Mouse (Mus musculus): Measurements from ENCODE around the gene Borcs6. TPM values are rescaled to one million over a fixed set of nuclear protein-coding genes. Genes with fewer than 3 reads are reported as not detected.

Borcs6 gene
- polyA plus RNA-seq, 1 experiment from 2014 or later = 23.1 TPM

- H3K27me3 ChIP-seq = no peaks in the 10 kb centered on the region
- H3K4me2 ChIP-seq = peak overlapping the region; percentile 85
- H3K27ac ChIP-seq (replicated peaks) = peak overlapping the region; percentile 94
- ATAC-seq (ENCODE audit: low FRiP score, low read depth) = peak; percentile 76
- peak overlapping the region; percentile 35 for H3K4me3 ChIP-seq
- WGBS = 0% methylated on average over 14 of the region's 14 CpGs
- peak overlapping the region; percentile 62 for H3K9ac ChIP-seq
- no peaks in the 10 kb centered on the region for H3K9me3 ChIP-seq
- H3K4me1 ChIP-seq (replicated peaks) = peaks cover 34% of the 10 kb centered on the region
- H3K36me3 ChIP-seq = no peaks in the 10 kb centered on the region
Measured at GRCm38 (mm10) chr11:69073065-69073888, 13.8 kb downstream of the Borcs6 start.

- H3K4me1 ChIP-seq (replicated peaks) = peaks cover 34% of the 10 kb centered on the region
- peak overlapping the region; percentile 5; the same call in 1 of the 2 replicates for H3K4me2 ChIP-seq
- H3K9me3 ChIP-seq = no peaks in the 10 kb centered on the region
- no peak overlapping the region for H3K9ac ChIP-seq
- H3K4me3 ChIP-seq = no peak overlapping the region
- H3K27ac ChIP-seq (replicated peaks) = peak overlapping the region; percentile 94
- WGBS = 46% methylated on average over 6 of the region's 6 CpGs
- H3K36me3 ChIP-seq = no peaks in the 10 kb centered on the region
- no peaks in the 10 kb centered on the region for H3K27me3 ChIP-seq
- no peak for ATAC-seq (ENCODE audit: low FRiP score, low read depth)
Measured at GRCm38 (mm10) chr11:69073951-69074775, 14.6 kb downstream of the Borcs6 start.

- no peak overlapping the region for H3K4me3 ChIP-seq
- no peaks in the 10 kb centered on the region for H3K9me3 ChIP-seq
- 0 out of 2 replicates have a peak overlapping the region, but pooled peaks have one; percentile 94 for H3K27ac ChIP-seq (replicated peaks)
- H3K9ac ChIP-seq = no peak overlapping the region
- H3K4me1 ChIP-seq (replicated peaks) = peaks cover 33% of the 10 kb centered on the region
- H3K27me3 ChIP-seq = no peaks in the 10 kb centered on the region
- H3K4me2 ChIP-seq = no peak overlapping the region
- H3K36me3 ChIP-seq = no peaks in the 10 kb centered on the region
- ATAC-seq (ENCODE audit: low FRiP score, low read depth) = no peak
- 52% methylated on average over 2 of the region's 2 CpGs for WGBS
Measured at GRCm38 (mm10) chr11:69074776-69075069, 15.2 kb downstream of the Borcs6 start.

- no peaks in the 10 kb centered on the region for H3K9me3 ChIP-seq
- H3K27ac ChIP-seq (replicated peaks) = no peak overlapping the region
- peaks cover 28% of the 10 kb centered on the region for H3K4me1 ChIP-seq (replicated peaks)
- H3K9ac ChIP-seq = no peak overlapping the region
- WGBS = 45% methylated on average over 9 of the region's 9 CpGs
- H3K4me2 ChIP-seq = no peak overlapping the region
- H3K36me3 ChIP-seq = no peaks in the 10 kb centered on the region
- H3K27me3 ChIP-seq = no peaks in the 10 kb centered on the region
- H3K4me3 ChIP-seq = no peak overlapping the region
- no peak for ATAC-seq (ENCODE audit: low FRiP score, low read depth)
Measured at GRCm38 (mm10) chr11:69075764-69076479, 16.4 kb downstream of the Borcs6 start.

DNA sequence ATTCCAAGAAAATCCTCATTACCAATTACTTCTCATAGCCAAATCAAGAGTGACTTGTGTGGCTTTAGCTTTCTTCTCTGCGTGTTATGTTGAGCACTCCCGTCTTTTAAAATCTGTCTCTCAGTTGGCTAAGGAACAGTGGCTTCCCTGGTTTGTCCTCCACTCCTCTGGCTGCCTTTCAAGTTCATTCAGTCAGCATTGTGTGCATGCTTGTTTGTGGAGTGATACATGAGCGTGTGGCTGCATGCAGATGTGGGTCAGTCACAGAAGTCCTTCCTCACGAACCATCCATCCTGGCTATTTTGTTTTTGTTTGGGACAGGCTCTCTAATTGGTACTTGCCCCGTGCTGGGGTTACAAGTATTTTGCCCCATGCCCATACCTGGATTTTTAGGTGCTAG lies 17.1 kb downstream of the Borcs6 start:
- no peak overlapping the region for H3K4me3 ChIP-seq
- no peak overlapping the region for H3K4me2 ChIP-seq
- no peaks in the 10 kb centered on the region for H3K27me3 ChIP-seq
- peaks cover 22% of the 10 kb centered on the region for H3K4me1 ChIP-seq (replicated peaks)
- 58% methylated on average over 5 of the region's 5 CpGs for WGBS
- no peaks in the 10 kb centered on the region for H3K9me3 ChIP-seq
- no peak overlapping the region for H3K9ac ChIP-seq
- no peaks in the 10 kb centered on the region for H3K36me3 ChIP-seq
- ATAC-seq (ENCODE audit: low FRiP score, low read depth) = no peak
- H3K27ac ChIP-seq (replicated peaks) = no peak overlapping the region; the same call in 1 of the 2 replicates

- 90% methylated on average over 9 of the region's 9 CpGs for WGBS
- Histone ChIP-seq H3K4me1 (replicated peaks) (peaks cover 14% of the 10 kb centered on the region), H3K9ac (no peak overlapping the region), H3K9me3 (no peaks in the 10 kb centered on the region), H3K4me3 (no peak overlapping the region), H3K27ac (replicated peaks) (no peak overlapping the region), H3K36me3 (no peaks in the 10 kb centered on the region), H3K4me2 (no peak overlapping the region), H3K27me3 (no peaks in the 10 kb centered on the region)
- ATAC-seq (ENCODE audit: low FRiP score, low read depth) = no peak
Measured at GRCm38 (mm10) chr11:69077316-69077715, 17.8 kb downstream of the Borcs6 start.

- Histone ChIP-seq H3K4me1 (replicated peaks) (peaks cover 9% of the 10 kb centered on the region), H3K27ac (replicated peaks) (no peak overlapping the region), H3K9me3 (no peaks in the 10 kb centered on the region), H3K36me3 (no peaks in the 10 kb centered on the region), H3K4me3 (no peak overlapping the region), H3K27me3 (no peaks in the 10 kb centered on the region), H3K4me2 (no peak overlapping the region), H3K9ac (no peak overlapping the region)
- 83% methylated on average over 6 of the region's 6 CpGs for WGBS
- ATAC-seq (ENCODE audit: low FRiP score, low read depth) = no peak
Measured at GRCm38 (mm10) chr11:69078041-69078440, 18.5 kb downstream of the Borcs6 start.

DNA sequence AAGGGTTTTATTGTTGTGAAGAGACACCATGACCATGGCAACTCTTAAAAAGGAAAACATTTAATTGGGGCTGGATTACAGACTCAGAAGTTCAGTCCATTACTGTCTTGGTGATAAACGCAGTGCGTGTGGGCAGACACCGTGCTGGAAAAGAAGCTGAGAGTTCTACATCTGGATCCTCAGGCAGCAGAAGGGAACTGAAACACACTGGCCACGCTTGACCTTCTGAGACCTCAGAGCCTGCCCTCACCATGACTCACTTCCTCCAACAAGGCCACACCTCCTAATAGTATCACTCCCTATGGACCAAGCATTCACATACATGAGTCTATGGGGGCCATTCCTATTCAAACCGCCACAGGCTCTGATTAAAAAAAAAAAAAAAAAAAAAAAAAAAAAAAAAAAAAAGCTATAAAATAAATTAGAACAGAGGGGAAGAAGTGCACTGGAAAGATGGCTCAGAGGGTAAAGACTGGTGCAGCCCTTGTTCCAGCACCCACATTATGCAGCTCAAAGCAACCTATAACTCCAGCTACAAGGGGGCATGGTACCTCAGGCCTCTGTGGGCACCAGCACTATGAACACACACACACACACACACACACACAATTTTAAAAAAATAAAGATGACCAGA lies 19.4 kb downstream of the Borcs6 start:
- no peak for ATAC-seq (ENCODE audit: low FRiP score, low read depth)
- no peaks in the 10 kb centered on the region for H3K27me3 ChIP-seq
- H3K4me3 ChIP-seq = no peak overlapping the region
- 76% methylated on average over 5 of the region's 5 CpGs for WGBS
- H3K9ac ChIP-seq = no peak overlapping the region
- H3K27ac ChIP-seq (replicated peaks) = no peak overlapping the region
- no peaks in the 10 kb centered on the region for H3K36me3 ChIP-seq
- H3K4me1 ChIP-seq (replicated peaks) = peaks cover 8% of the 10 kb centered on the region
- H3K4me2 ChIP-seq = no peak overlapping the region
- H3K9me3 ChIP-seq = no peaks in the 10 kb centered on the region

DNA sequence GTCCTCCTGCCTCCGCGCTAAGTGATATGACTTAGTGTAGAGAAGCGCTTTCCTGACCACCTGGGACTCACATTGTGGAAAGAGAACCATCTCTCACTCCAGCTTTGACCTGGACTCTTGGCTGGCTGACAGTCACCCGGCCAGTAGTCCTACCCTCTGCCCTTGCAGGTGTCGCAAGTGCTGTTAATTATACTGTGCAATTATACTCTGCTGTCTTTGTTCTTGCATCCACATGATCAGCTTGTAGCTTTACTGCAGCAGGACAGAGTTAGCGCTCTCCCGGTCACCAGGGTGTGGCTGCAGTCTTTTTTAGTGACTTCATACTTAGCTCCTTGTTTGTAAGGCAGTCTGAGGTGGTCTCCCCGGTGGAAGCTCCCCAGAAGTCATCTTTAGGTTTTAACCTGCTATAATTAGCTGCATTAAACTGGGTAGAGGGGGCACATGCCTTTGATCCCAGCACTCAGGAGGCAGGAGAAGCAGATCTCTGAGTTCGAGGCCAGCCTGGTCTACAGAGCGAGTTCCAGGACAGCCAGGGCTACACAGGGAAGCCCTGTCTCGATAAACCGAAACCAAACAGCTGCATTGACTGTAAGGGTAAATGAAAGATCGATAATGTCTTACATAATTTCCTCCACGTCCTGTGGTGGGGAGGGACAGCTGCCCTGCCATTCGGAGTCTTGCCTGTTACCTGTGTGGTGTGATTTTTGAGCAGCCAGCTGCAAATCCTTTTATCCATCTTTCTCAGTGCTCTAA lies 20.8 kb downstream of the Borcs6 start:
- H3K4me1 ChIP-seq (replicated peaks) = no peaks in the 10 kb centered on the region
- H3K4me3 ChIP-seq = no peak overlapping the region
- no peak for ATAC-seq (ENCODE audit: low FRiP score, low read depth)
- no peak overlapping the region for H3K27ac ChIP-seq (replicated peaks)
- no peak overlapping the region for H3K9ac ChIP-seq
- no peaks in the 10 kb centered on the region for H3K9me3 ChIP-seq
- no peaks in the 10 kb centered on the region for H3K36me3 ChIP-seq
- H3K4me2 ChIP-seq = no peak overlapping the region
- WGBS = 88% methylated on average over 15 of the region's 15 CpGs
- no peaks in the 10 kb centered on the region for H3K27me3 ChIP-seq

- H3K4me3 ChIP-seq = no peak overlapping the region
- no peak overlapping the region for H3K4me2 ChIP-seq
- H3K27me3 ChIP-seq = no peaks in the 10 kb centered on the region
- H3K9ac ChIP-seq = no peak overlapping the region
- H3K36me3 ChIP-seq = no peaks in the 10 kb centered on the region
- no peaks in the 10 kb centered on the region for H3K4me1 ChIP-seq (replicated peaks)
- WGBS = 90% methylated on average over 8 of the region's 8 CpGs
- ATAC-seq (ENCODE audit: low FRiP score, low read depth) = no peak
- H3K27ac ChIP-seq (replicated peaks) = no peak overlapping the region
- no peaks in the 10 kb centered on the region for H3K9me3 ChIP-seq
Measured at GRCm38 (mm10) chr11:69080855-69081222, 21.3 kb downstream of the Borcs6 start.

DNA sequence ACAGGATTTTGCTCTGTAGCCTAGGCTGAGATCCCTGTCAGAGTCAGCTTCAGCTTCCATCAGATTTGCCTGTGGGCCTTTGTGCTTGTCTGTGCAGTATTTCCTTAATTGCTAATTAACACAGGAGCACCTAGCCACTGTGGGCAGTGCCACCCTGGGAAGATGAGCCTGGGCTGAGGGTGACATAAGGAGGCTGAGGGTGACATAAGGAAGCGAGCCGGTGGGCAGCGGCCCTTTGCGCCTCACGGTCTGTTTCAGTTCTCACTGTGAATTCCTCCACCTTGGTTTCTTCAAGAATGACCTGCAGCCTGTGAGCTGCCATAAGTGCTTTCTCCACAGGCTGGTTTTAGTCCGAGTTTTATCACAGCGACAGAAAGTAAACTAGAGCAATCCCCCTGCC lies 22.1 kb downstream of the Borcs6 start:
- Histone ChIP-seq H3K9me3 (no peaks in the 10 kb centered on the region), H3K27ac (replicated peaks) (no peak overlapping the region), H3K4me3 (no peak overlapping the region), H3K27me3 (no peaks in the 10 kb centered on the region), H3K4me2 (no peak overlapping the region), H3K9ac (no peak overlapping the region), H3K4me1 (replicated peaks) (no peaks in the 10 kb centered on the region), H3K36me3 (no peaks in the 10 kb centered on the region)
- WGBS = 89% methylated on average over 7 of the region's 7 CpGs
- no peak for ATAC-seq (ENCODE audit: low FRiP score, low read depth)
